Mouse (Mus musculus) left cerebral cortex, postnatal 25 days (tissue): ENCODE measurements at regions not wholly inside any gene's neighbourhood (a gene's known extent, or its start where the extent isn't known, plus 50 kb on each side); places are given as distances from the start of the nearest gene placed in this dataset.

ENCODE experiments used
- DNase-seq, 2 experiments: peaks; one replicate each; pipeline ENCODE4 v3.0.0; 2022; ENCODE audit warnings: low spot score in 2 of 2, mixed read lengths in 1 of 2
- intact Hi-C: fragments of 180-260 bp; cut with DNase I; formaldehyde crosslinking; loops from one replicate; pipeline ENCODE4 v1.15.1; 2025

GRCm38 (mm10) chr10:25588611-25589315 lies 52.7 kb upstream of the Smlr1 start:
- DNase-seq: peak in 1 of 2 experiments; percentile 52
- intact Hi-C loops: no loop called here
